Mouse (Mus musculus) lung, embryonic 15.5 days (tissue): ENCODE measurements around the gene Stkld1. TPM values are rescaled to one million over a fixed set of nuclear protein-coding genes. Genes with fewer than 3 reads are reported as not detected.

Experiments used
- ATAC-seq: fragments of 200-750 bp; cut with Nextera tagmentation; 2 replicates; pipeline ENCODE4 v1.8.0; 2017; ENCODE audit warnings: moderate number of reproducible peaks, borderline replicate concordance; ENCODE audit not compliant: low FRiP score, low TSS enrichment; ENCODE audit errors: extremely low read depth
- H3K27ac ChIP-seq: fragments of 300-500 bp; sonication (generic); 2 replicates; pipeline ENCODE4 v1.5.1; 2015; ENCODE audit warnings: moderate library complexity, mild to moderate bottlenecking, inconsistent platforms
- H3K27me3 ChIP-seq: fragments of 300-500 bp; sonication (generic); 2 replicates; pipeline ENCODE4 v1.6.1; 2015; ENCODE audit warnings: inconsistent platforms
- H3K36me3 ChIP-seq: fragments of 300-500 bp; sonication (generic); 2 replicates; pipeline ENCODE4 v1.6.1; 2015; ENCODE audit warnings: inconsistent platforms
- H3K4me1 ChIP-seq: fragments of 300-500 bp; sonication (generic); 2 replicates; pipeline ENCODE4 v1.6.1; 2015; ENCODE audit warnings: inconsistent platforms
- H3K4me2 ChIP-seq: fragments of 300-500 bp; sonication (generic); 2 replicates; pipeline ENCODE4 v1.6.1; 2015; ENCODE audit warnings: inconsistent platforms, mild to moderate bottlenecking, moderate library complexity
- H3K4me3 ChIP-seq: fragments of 300-500 bp; sonication (generic); 2 replicates; pipeline ENCODE4 v1.5.1; 2015; ENCODE audit warnings: mild to moderate bottlenecking, inconsistent platforms
- H3K9ac ChIP-seq: fragments of 300-500 bp; sonication (generic); 2 replicates; pipeline ENCODE4 v1.6.1; 2015; ENCODE audit warnings: inconsistent platforms
- H3K9me3 ChIP-seq: fragments of 300-500 bp; sonication (generic); 2 replicates; pipeline ENCODE4 v1.6.1; 2016; ENCODE audit warnings: inconsistent platforms
- WGBS: fragments of 180-500 bp; shearing (Covaris S2); methylation state at CpG from one replicate; pipeline ENCODE4 v1.1.7; 2015; 5-methylcytosine and 5-hydroxymethylcytosine counted together
- polyA plus RNA-seq: library from polyadenylated mRNA; unstranded; fragments of >200 nt; fragmentation: Nextera tagmentation; extraction: Ambion mirVana; gene quantifications from 2 replicates; pipeline ENCODE4 v1.2.1, GENCODE M21; 2015

Stkld1 gene
- polyA plus RNA-seq, 1 experiment from 2014 or later: not detected

GRCm38 (mm10) chr2:26908710-26909386 lies 25.0 kb upstream of the Stkld1 start:
- no peak overlapping the region; the same call in 1 of the 2 replicates for H3K27ac ChIP-seq
- no peaks in the 10 kb centered on the region for H3K27me3 ChIP-seq
- H3K9me3 ChIP-seq: no peaks in the 10 kb centered on the region
- no peak for ATAC-seq
- H3K4me3 ChIP-seq: peak overlapping the region; percentile 69
- H3K4me1 ChIP-seq: peaks cover 39% of the 10 kb centered on the region
- peaks cover 57% of the 10 kb centered on the region for H3K36me3 ChIP-seq
- peak overlapping the region; percentile 78 for H3K9ac ChIP-seq
- peak overlapping the region; percentile 80 for H3K4me2 ChIP-seq
- 75% methylated on average over 18 of the region's 18 CpGs for WGBS

GRCm38 (mm10) chr2:26909387-26909784 lies 24.5 kb upstream of the Stkld1 start:
- peak overlapping the region; percentile 69 for H3K4me3 ChIP-seq
- peak overlapping the region; percentile 78 for H3K9ac ChIP-seq
- no peaks in the 10 kb centered on the region for H3K27me3 ChIP-seq
- H3K9me3 ChIP-seq: no peaks in the 10 kb centered on the region
- peak overlapping the region; percentile 83 for H3K27ac ChIP-seq
- H3K4me1 ChIP-seq: peaks cover 36% of the 10 kb centered on the region
- no peak for ATAC-seq
- peak overlapping the region; percentile 80 for H3K4me2 ChIP-seq
- peaks cover 62% of the 10 kb centered on the region for H3K36me3 ChIP-seq

GRCm38 (mm10) chr2:26910124-26910993 lies 23.5 kb upstream of the Stkld1 start, which contains the start of the genes Med22 and Rpl7a:
Gene Med22, minus strand, starts transcription at chr2:26910677.
Gene Rpl7a, plus strand, starts transcription at chr2:26910764.
- Histone ChIP-seq H3K36me3 (peaks cover 64% of the 10 kb centered on the region), H3K4me2 (peak within 1 kb of the TSS; percentile 80), H3K4me3 (peak within 1 kb of the TSS; percentile 69), H3K27ac (peak within 1 kb of the TSS; percentile 90), H3K9me3 (no peaks in the 10 kb centered on the region), H3K9ac (peak within 1 kb of the TSS; percentile 97), H3K4me1 (peaks cover 45% of the 10 kb centered on the region), H3K27me3 (no peaks in the 10 kb centered on the region)
- peak; percentile 93 for ATAC-seq
- WGBS: under 1% methylated on average over 72 of the region's 74 CpGs

GRCm38 (mm10) chr2:26910994-26911765 lies 22.7 kb upstream of the Stkld1 start:
- H3K9me3 ChIP-seq: no peaks in the 10 kb centered on the region
- H3K4me1 ChIP-seq: peaks cover 50% of the 10 kb centered on the region
- peak overlapping the region; percentile 97 for H3K9ac ChIP-seq
- no peaks in the 10 kb centered on the region for H3K27me3 ChIP-seq
- peak overlapping the region; percentile 69 for H3K4me3 ChIP-seq
- peaks cover 56% of the 10 kb centered on the region for H3K36me3 ChIP-seq
- peak; percentile 15; the same call in 1 of the 2 replicates for ATAC-seq
- H3K4me2 ChIP-seq: peak overlapping the region; percentile 80
- peak overlapping the region; percentile 90 for H3K27ac ChIP-seq
- WGBS: under 1% methylated on average over 37 of the region's 37 CpGs

GRCm38 (mm10) chr2:26912253-26912770 lies 21.5 kb upstream of the Stkld1 start:
- Histone ChIP-seq H3K27ac (no peak overlapping the region), H3K9ac (peak overlapping the region; percentile 97), H3K4me3 (peak overlapping the region; percentile 69), H3K4me2 (peak overlapping the region; percentile 80), H3K36me3 (peaks cover 45% of the 10 kb centered on the region), H3K4me1 (peaks cover 55% of the 10 kb centered on the region), H3K27me3 (no peaks in the 10 kb centered on the region), H3K9me3 (no peaks in the 10 kb centered on the region)
- ATAC-seq: no peak
- 63% methylated on average over 5 of the region's 5 CpGs for WGBS

GRCm38 (mm10) chr2:26913416-26914147 lies 20.3 kb upstream of the Stkld1 start:
- WGBS: 76% methylated on average over 17 of the region's 17 CpGs
- no peak overlapping the region for H3K4me2 ChIP-seq

GRCm38 (mm10) chr2:26914148-26914941 lies 19.5 kb upstream of the Stkld1 start:
- H3K36me3 ChIP-seq: peaks cover 47% of the 10 kb centered on the region
- H3K27me3 ChIP-seq: no peaks in the 10 kb centered on the region
- no peak overlapping the region for H3K9ac ChIP-seq
- ATAC-seq: no peak
- H3K4me2 ChIP-seq: peak overlapping the region; percentile 96; the same call in 1 of the 2 replicates
- peaks cover 46% of the 10 kb centered on the region for H3K4me1 ChIP-seq
- H3K9me3 ChIP-seq: no peaks in the 10 kb centered on the region
- H3K4me3 ChIP-seq: no peak overlapping the region; the same call in 1 of the 2 replicates
- 56% methylated on average over 8 of the region's 8 CpGs for WGBS
- 0 out of 2 replicates have a peak overlapping the region, but pooled peaks have one; percentile 18 for H3K27ac ChIP-seq

More at GRCm38 (mm10) chr2:26913416-26914147, 20.3 kb upstream of the Stkld1 start:
- ATAC-seq: no peak
- H3K36me3 ChIP-seq: peaks cover 39% of the 10 kb centered on the region
- peaks cover 54% of the 10 kb centered on the region for H3K4me1 ChIP-seq
- H3K4me3 ChIP-seq: no peak overlapping the region
- H3K9me3 ChIP-seq: no peaks in the 10 kb centered on the region
- H3K27ac ChIP-seq: peak overlapping the region; percentile 18; the same call in 1 of the 2 replicates
- H3K9ac ChIP-seq: no peak overlapping the region
- no peaks in the 10 kb centered on the region for H3K27me3 ChIP-seq

- ATAC-seq: peak; percentile 70; the same call in 1 of the 2 replicates
- Histone ChIP-seq H3K4me3 (peak within 1 kb of the TSS; percentile 80), H3K4me2 (peak within 1 kb of the TSS; percentile 96), H3K9ac (peak within 1 kb of the TSS; percentile 72), H3K27me3 (no peaks in the 10 kb centered on the region), H3K4me1 (peaks cover 42% of the 10 kb centered on the region), H3K27ac (peak within 1 kb of the TSS; percentile 69), H3K36me3 (peaks cover 65% of the 10 kb centered on the region), H3K9me3 (no peaks in the 10 kb centered on the region)
- 2% methylated on average over 47 of the region's 47 CpGs for WGBS
Observed at GRCm38 (mm10) chr2:26915927-26916728, 17.7 kb upstream of the Stkld1 start, which contains the start of the genes Surf2 and Surf1. Gene Surf2, plus strand, starts transcription at chr2:26916367. Gene Surf1, minus strand, starts transcription at chr2:26916530.

GRCm38 (mm10) chr2:26916738-26917137 lies 17.1 kb upstream of the Stkld1 start:
- Histone ChIP-seq H3K4me1 (peaks cover 41% of the 10 kb centered on the region), H3K9ac (peak overlapping the region; percentile 72), H3K9me3 (no peaks in the 10 kb centered on the region), H3K4me2 (peak overlapping the region; percentile 96), H3K27me3 (no peaks in the 10 kb centered on the region), H3K27ac (peak overlapping the region; percentile 69), H3K4me3 (peak overlapping the region; percentile 80), H3K36me3 (peaks cover 69% of the 10 kb centered on the region)
- WGBS: 2% methylated on average over 13 of the region's 13 CpGs
- ATAC-seq: no peak
